Mouse (Mus musculus) layer of hippocampus, postnatal 10 days (tissue): ENCODE data around the gene Adgb. TPM values are rescaled to one million over a fixed set of nuclear protein-coding genes. Genes with fewer than 3 reads are reported as not detected.

ENCODE experiments used
- DNase-seq, 2 experiments: peaks; one replicate each; pipeline ENCODE4 v3.0.0; 2021; ENCODE audit warnings: low spot score in 2 of 2
- total RNA-seq, 2 experiments: library from RNA; stranded (reverse); gene quantifications; 2 replicates each; pipeline ENCODE4 v1.2.3; 2021

Adgb gene
- total RNA-seq, 2 experiments from 2014 or later: 0.42 to 0.78 TPM

DNA sequence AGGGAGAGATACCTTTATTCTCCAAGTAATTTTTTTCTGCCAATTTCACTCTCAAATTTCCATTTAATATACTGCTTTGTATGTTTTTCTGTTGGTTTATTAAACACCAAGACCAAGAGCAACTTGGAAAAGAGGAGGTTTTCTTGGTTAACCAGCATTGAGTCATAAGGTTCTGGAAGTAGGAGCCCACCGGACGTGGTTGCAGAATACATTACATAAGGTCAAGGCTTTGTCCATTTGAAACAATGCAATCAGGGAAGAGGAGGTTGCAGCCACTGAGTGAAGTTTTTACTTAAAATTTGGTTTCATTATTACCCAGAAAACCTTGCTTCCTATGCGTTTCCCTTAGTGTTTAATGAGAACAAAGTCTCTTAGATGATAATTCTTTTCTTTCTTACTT, 119.9 kb downstream of the Adgb start:
- DNase-seq: no peak

DNA sequence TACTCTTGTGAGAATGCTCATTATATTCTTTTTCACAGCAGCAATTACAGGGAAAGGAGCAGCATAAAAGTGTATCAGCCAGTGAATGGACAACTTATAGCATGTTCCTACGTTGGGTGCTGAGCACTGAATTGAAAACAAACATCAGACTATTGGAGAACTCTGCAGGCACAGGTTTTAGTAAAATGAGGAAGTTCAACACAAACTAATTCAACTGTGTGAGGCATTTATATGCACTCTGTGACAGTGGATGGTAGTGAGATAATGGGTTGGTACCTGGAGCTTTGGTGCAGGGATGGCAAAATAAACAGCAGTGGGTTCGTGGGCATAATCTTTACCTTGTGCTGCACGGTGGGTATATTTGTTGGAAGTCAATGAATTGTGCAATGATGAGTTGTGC, 121.6 kb downstream of the Adgb start:
- no peak for DNase-seq

DNA sequence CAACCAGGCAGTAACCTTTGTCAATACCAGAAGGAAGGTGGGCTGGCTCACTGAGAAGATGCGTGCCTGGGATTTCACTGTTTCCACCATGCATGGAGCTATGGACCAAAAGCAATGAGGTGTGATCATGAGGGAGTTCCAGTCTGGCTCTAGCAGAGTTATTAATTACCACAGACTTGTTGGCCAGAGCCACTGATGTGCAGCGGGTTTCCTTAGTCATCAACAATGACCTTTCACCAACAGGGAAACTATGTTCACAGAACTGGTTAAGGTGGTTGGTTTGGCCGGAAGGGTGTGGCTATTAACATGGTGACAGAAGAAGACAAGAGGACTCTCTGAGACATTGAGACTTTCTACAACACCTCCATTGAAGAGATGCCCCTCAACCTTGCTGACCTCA, 128.2 kb downstream of the Adgb start:
- DNase-seq: no peak

DNA sequence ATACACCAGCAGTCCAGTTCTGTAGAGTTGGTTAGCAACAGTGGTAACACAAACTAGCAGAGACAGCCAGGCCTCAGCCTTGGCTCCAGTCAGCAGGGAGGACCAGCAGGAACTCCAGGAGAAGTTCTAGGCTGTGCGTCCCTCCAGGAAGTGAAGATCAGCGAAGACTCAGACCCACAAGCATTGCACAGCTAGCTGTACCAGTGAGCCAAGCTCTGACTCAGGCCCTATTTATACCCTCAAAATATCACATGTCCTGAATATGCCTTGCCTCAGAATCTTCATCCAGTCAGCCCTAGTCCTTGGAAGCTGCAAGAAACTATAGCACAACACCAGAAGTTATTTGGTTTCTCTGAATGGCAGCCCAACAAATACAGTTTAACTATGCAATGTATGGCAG, 146.6 kb downstream of the Adgb start:
- DNase-seq: no peak

DNA sequence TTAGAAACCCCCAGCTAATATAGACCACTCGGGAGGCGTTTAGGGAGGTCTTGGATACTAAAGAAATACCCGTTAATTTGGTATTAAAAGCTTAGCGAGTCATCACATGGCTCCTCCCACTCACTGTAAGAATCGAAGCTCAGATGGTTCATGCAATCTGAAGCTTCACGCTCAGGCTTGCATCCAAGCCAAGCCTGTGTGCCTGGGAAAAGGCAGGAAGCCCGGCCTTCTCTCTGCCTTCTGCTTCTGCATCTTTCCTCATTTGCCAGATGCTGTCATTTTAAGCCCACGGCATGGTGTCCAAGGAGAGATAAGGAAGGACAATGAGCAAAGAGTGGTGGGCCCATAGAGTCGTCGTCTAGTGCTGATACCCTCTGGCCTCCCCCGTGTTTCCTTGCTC, 149.2 kb downstream of the Adgb start:
- DNase-seq: peak; percentile 25 to 47

DNA sequence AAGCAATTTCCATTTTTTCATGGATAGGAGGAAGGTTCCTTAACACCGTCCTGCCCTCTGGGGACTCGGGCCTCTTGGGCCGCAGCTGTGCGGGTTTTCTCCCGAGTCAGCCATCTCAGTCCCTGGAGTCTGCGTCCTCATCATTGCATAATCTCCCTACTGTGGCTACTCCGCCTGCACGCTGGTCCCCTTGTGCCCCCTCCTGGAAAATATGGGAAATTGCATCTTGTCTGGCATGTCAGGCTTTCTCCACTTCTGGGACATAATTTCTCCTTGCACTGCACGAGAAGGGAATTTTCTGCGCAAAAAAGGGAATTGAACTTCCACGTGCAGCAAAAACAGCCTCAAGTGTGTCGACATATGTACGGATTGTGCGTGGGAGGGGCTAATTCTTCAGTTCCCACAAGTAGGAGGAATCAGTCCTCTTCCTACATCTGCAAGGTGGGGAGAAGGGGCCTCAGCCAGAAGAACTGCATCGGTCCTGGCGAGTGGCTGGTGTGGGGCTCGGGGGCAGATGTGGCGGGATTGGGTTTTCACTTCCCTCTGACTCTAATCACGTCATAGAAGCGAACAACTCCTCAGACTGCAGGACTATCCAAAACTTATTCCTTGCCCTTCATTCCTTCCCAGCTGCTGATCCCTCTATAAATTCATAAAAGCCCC, 150.9 kb downstream of the Adgb start:
- peak; percentile 68 to 77 for DNase-seq

DNA sequence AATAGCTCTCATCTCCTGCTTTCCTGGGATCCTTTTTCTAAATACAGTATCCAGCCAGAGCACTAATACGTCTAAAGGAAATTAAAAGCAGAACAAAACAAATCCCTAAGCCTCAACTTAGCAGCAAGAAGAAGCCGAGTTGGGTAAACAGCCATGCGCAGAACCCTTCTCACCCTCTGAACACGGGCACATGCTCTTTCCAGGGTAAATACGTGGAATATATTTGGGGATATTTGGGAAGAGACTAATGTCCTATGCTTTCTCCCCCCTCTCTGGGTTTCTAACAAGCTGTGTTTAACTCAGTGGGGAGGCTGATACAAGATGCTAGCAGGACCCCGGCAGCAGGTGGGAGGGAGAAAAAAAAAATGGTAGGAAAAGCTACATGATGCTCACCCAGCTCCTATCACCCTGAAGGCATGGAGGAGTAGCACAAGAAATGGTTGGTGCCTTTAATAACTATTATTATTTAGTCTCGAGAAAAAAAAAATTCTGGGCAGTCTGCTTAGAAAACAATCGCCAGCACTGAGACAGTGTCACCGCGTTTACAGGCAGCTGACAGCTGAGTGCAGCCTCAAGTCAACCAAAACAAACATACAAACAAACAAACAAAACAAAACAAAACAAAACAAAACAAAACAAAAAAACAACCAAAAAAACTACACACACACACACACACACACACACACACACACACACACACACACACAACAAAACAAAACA, 151.6 kb downstream of the Adgb start:
- peak; percentile 14 to 28 for DNase-seq

DNA sequence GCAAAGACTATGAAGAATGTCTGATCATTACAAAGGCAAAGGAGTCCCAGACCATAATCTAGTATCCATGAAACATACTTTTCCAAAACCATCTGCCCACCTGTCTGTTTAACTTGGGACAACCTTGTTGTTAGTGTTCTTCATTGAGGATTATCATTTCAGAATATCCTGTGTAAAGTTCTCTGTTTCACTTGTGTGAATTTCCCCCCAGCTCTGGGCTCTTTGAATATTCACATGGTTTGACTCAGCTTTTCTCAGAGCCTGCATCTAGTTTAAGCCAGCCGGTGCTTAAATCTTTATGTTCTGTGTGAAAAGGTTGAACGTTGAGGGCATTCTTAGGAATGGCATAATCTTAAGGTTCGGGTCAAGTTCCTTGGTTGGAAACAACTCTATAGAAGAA, 154.0 kb downstream of the Adgb start:
- no peak for DNase-seq

DNA sequence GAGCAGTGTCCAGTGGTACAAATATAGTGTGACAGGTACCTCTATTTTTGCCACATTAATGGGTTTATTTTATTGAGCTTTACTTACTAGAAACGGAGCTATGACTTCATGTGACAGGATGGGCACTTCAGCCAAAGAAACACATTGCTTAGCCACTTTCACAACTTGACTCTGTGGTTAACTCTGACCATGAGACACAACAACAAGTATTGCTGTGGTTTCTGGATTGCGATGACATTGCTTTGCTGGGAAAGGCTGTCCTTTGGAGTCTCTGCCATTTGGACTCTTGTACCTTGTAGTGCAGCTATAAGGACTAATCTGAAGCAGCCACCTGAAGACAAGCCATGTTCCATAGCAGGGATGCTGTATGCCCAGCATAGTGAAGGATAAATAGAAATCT, 156.5 kb downstream of the Adgb start:
- no peak for DNase-seq

DNA sequence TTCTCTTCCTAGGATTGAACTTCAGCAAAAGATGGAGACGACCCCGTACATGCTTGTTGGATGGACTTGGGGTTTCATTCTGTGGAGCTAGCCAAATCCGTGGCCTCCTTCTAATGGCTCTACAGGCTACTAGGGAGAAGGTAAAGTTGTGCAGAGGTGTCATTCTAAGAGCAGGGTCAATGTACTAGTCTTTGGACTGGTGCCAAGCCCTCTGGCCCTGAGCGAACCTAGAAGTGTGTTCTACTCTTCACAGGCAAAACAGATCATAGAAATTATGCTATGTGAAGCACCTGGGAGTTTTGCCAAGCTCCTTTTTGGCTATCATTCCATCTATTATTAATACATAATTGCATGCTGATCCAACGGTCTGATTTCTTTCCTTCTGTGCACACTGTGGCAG, 157.6 kb downstream of the Adgb start:
- DNase-seq: no peak

DNA sequence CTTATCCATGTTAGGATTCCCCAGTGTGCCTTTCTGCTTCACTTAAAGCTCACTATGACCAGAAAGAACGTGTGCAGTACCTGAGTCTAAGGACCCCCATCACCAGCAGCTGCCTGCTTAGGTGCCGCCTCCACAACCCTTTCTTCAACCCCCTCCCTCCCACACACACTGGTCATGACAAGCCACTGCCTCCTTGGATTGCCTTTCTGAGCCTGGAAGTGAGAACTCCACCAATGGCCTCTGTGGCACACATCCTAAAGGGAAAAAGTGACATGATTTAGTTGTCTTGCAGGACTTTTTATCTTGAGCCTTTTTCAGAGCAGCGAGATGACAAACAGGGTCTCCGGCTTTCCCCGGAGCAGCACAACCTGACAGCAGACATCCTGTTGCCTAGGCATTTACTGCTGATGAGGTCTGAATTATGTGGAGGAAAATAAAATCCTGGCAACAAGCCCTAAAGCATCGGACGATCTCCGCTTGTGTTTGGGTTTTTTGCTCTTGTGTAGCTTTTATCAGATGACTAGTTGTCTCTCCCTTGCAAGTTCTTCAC, 162.2 kb downstream of the Adgb start:
- no peak for DNase-seq

DNA sequence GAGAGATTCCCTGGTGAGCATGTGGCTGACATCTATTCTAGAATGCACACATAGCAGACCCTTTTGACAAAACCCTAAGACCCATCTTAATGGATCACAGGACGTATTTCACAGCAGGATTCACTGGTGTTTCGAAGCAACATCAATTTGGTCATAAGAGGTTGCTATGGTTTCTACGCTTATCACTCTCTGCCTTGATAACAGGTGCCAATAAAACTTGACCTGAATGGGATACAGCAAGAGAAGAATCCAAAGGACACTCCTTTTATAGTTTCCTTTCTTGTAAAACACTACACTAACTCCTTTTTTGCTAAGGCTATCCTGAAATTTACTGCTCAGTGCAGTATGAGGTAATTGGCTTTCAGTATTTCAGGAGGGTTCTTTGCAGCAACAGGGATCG, 163.1 kb downstream of the Adgb start:
- DNase-seq: no peak

DNA sequence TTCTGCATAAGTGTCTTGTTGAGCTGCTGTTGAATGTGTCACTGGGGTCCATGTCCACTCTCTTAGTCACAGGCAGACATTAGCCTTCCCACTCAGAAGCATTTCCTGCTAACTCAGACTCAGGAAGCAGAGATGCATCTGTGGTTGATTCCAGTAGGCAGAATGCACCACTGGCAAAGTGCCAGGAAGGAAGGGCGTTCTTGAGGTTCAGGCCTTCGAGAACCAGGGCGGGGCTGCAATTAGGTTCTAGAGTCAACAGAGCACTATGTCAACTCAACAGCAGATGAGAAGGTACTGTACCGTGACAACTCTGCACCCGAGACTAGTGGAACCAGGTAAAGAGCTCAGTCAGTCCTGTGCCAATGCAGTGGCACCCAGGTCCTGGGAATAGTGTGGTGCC, 164.7 kb downstream of the Adgb start:
- DNase-seq: no peak

DNA sequence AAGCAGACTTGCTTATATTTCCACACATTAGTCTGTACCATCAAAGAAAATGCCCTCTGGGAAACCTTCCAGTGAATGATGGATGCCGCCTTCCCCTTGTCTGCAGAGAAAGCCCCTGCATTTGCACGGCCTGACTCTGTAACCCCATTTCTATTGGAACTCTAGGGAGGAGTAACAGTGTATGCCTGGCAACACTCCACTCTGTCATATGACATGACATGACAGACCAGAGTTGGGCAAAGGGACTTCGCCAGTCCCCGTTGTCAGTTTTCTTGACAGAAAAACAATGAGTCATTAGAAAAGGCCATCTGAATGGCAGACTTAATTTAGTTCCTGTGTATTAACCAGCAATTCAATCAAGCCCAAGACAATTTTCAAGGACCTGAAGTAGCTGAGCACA, 167.8 kb downstream of the Adgb start:
- no peak for DNase-seq

DNA sequence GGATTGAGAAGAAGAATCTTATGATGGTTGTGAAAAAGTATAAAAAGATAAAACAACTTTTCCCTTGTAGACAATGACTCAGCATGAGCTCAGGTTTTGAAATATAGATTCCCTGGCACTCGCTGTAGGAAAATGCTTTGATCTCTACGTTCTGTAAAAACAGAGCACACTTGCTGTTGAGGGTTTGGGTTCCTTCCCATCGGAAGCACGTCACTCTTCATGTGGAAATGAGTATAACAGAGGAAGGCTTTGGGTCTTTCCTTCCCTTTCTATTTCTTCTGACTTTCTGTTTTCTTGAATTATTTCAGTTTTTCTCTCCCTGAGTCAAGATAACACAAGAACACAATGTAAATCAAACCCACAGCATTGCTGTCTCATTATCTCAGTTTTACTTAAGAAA, 170.4 kb downstream of the Adgb start:
- no peak for DNase-seq

DNA sequence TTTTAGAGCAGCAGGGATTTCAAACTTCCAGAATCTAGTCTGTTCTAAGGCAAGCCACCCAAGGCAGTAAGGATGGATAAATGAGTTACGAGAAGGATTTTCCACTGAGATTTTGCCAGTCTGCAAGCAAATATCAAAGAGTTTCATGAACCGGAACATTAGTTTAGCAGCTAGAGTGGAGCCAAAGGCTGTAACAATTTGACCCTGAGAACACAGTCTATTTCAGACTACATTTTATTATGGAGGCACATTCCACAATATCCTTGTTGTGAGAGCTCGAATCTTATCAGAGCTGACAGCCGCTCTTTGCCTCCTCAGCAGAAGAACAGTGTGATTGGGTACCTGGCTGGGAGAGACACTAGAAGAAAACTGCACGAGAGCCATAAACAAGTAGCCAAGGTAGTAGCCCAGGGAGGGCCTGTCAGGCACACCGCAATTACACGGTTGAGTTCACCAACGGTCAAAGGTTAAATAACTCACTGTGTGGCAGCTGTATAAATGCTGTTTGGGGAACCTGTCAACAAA, 171.1 kb downstream of the Adgb start:
- no peak for DNase-seq

DNA sequence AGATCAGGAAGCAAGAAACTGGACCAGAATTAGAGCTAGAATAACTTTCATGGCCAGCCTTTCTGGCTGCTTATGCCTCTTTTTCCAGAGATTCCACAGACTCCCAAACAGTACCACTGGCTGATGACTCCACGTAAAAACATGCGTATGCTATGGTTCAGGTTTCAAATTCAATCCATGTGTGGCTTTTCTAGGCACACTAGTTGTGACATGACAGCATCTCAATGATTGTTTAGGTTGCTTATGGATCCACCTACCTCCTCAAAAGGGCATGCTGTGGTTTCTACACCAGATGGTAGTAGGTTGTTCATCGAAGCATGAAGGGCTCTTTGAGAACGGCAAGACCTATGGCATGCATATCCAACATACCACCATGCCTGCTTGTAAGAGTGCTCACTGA, 172.1 kb downstream of the Adgb start:
- no peak for DNase-seq

DNA sequence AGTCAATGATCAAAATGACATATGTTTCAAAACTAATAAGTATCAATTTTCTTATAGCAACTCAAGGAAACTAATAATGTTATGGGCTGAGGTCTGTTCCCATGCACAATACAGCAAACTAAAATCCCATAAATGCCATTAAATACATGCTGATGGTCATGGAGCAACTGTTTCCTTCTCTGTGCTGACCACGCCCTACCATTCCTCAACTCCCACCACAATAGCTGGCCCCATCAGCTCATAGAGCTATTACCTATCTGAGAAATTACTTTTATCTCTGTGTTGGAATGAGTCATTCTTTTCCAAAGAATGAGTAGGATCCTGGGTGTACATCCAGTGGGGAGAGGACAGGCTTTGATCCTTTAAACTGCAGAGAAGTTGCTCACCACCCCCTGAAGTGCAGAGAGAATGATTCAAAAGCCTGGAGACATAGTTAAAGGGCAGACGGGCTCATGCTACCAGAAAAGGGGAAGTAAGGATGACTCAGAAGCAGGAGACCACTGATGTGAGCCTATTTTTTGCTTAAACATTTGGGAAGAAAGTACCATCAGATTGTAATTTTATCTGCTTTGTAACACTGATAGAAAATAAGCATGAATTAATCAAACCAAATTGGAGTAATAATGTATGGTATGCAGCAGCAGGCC, 184.8 kb downstream of the Adgb start:
- DNase-seq: no peak
